Mouse (Mus musculus) forebrain, embryonic 13.5 days (tissue): ENCODE results near the gene Tm2d1. TPM values are rescaled to one million over a fixed set of nuclear protein-coding genes. Genes with fewer than 3 reads are reported as not detected.

ENCODE experiments used
- ATAC-seq: fragments of 200-750 bp; cut with Nextera tagmentation; 2 replicates; pipeline ENCODE4 v1.8.0; 2017
- H3K27ac ChIP-seq: fragments of 300-500 bp; sonication (generic); 2 replicates; pipeline ENCODE4 v1.5.1; 2015; ENCODE audit warnings: inconsistent platforms, mild to moderate bottlenecking, moderate library complexity
- H3K27me3 ChIP-seq: fragments of 300-500 bp; sonication (generic); 2 replicates; pipeline ENCODE4 v1.6.1; 2015; ENCODE audit warnings: mild to moderate bottlenecking, inconsistent platforms
- H3K36me3 ChIP-seq: fragments of 300-500 bp; sonication (generic); 2 replicates; pipeline ENCODE4 v1.6.1; 2015; ENCODE audit warnings: mild to moderate bottlenecking, inconsistent platforms; ENCODE audit not compliant: poor library complexity, severe bottlenecking
- H3K4me1 ChIP-seq: fragments of 300-500 bp; sonication (generic); 2 replicates; pipeline ENCODE4 v1.6.1; 2015; ENCODE audit warnings: inconsistent platforms
- H3K4me2 ChIP-seq: fragments of 300-500 bp; sonication (generic); 2 replicates; pipeline ENCODE4 v1.6.1; 2015; ENCODE audit warnings: inconsistent platforms, mild to moderate bottlenecking, moderate library complexity
- H3K4me3 ChIP-seq: fragments of 300-500 bp; sonication (generic); 2 replicates; pipeline ENCODE4 v1.5.1; 2015; ENCODE audit warnings: mild to moderate bottlenecking, inconsistent platforms
- H3K9ac ChIP-seq: fragments of 300-500 bp; sonication (generic); 2 replicates; pipeline ENCODE4 v1.6.1; 2015; ENCODE audit warnings: mild to moderate bottlenecking, inconsistent platforms
- H3K9me3 ChIP-seq: fragments of 300-500 bp; sonication (generic); replicated peaks from 2 replicates; pipeline ENCODE4 v1.6.1; 2016; ENCODE audit warnings: inconsistent platforms
- whole genome bisulfite sequencing: fragments of 180-500 bp; shearing (Covaris S2); methylation state at CpG from one replicate; pipeline ENCODE4 v1.1.7; 2015; 5-methylcytosine and 5-hydroxymethylcytosine counted together
- polyA plus RNA-seq: library from polyadenylated mRNA; unstranded; fragments of >200 nt; fragmentation: Nextera tagmentation; extraction: Ambion mirVana; gene quantifications from 2 replicates; pipeline ENCODE4 v1.2.1, GENCODE M21; 2015

The Tm2d1 gene
- polyA plus RNA-seq, 1 experiment from 2014 or later, result 117 TPM

- no peak overlapping the region for H3K4me2 ChIP-seq
- no peak overlapping the region for H3K27ac ChIP-seq
- H3K27me3 ChIP-seq, result no peaks in the 10 kb centered on the region
- no peak overlapping the region for H3K4me3 ChIP-seq
- no peak for ATAC-seq
- H3K36me3 ChIP-seq, result peaks cover 16% of the 10 kb centered on the region
- 65% methylated on average over 4 of the region's 4 CpGs for WGBS
- H3K9ac ChIP-seq, result no peak overlapping the region
- no peaks in the 10 kb centered on the region for H3K9me3 ChIP-seq
- H3K4me1 ChIP-seq, result no peaks in the 10 kb centered on the region
Measured at GRCm38 (mm10) chr4:98375401-98375800, 7.7 kb downstream of the Tm2d1 start.

DNA sequence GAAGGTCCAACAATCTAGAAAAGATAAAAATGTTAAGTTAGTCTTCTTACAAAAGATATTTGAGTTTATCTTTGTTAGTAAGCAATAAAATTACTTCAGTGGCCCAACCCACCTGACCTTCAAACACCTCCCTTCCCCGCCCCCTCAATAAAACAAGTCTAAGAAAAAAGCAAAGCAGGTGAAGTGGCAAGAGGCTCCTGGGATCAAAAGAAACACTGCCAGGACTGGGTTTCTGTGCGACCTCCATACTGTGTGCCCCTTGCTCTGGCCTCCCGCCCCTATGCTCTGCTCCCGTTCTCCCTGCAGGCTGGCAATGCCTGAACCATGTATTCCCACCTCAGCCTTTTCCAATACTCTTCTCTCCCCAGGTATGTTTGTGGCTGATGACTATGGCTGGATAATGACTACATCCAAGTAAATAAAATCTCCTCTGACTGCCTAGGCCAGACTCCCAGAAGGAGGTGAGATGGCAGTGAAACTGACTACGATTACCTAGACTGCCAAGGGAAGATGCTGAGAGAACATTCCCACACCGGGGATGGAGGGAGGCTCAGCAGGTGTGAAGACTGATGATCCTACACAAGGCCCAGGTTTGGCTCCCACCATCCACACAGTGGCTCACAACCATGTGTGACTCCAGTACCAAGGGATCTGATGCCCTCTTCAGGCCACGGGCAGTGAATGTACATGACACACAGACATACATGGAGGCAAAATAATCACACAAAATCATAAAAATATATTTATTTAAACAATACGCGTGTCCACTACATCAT, 24.9 kb downstream of the Tm2d1 start:
- Histone ChIP-seq H3K27ac (no peak overlapping the region), H3K27me3 (no peaks in the 10 kb centered on the region), H3K4me3 (no peak overlapping the region), H3K9me3 (no peaks in the 10 kb centered on the region), H3K9ac (no peak overlapping the region), H3K4me2 (no peak overlapping the region), H3K4me1 (no peaks in the 10 kb centered on the region), H3K36me3 (peaks cover 57% of the 10 kb centered on the region)
- 96% methylated on average over 9 of the region's 9 CpGs for WGBS
- ATAC-seq, result no peak

- WGBS, result 94% methylated on average over 5 of the region's 5 CpGs
Measured at GRCm38 (mm10) chr4:98348580-98348979, 34.5 kb downstream of the Tm2d1 start.

GRCm38 (mm10) chr4:98345783-98346182, 37.3 kb downstream of the Tm2d1 start:
- Histone ChIP-seq H3K4me2 (no peak overlapping the region), H3K27me3 (no peaks in the 10 kb centered on the region), H3K36me3 (no peaks in the 10 kb centered on the region), H3K4me3 (no peak overlapping the region), H3K9ac (no peak overlapping the region), H3K4me1 (no peaks in the 10 kb centered on the region), H3K9me3 (no peaks in the 10 kb centered on the region), H3K27ac (no peak overlapping the region)
- WGBS, result 93% methylated on average over 10 of the region's 10 CpGs
- no peak for ATAC-seq

More at GRCm38 (mm10) chr4:98348580-98348979, 34.5 kb downstream of the Tm2d1 start:
- no peak overlapping the region for H3K27ac ChIP-seq
- no peak for ATAC-seq
- H3K4me1 ChIP-seq, result no peaks in the 10 kb centered on the region
- no peak overlapping the region for H3K4me2 ChIP-seq
- H3K9me3 ChIP-seq, result no peaks in the 10 kb centered on the region
- H3K4me3 ChIP-seq, result no peak overlapping the region
- 0 out of 2 replicates have a peak, but pooled peaks cover 4% of the 10 kb centered on the region for H3K36me3 ChIP-seq
- no peaks in the 10 kb centered on the region for H3K27me3 ChIP-seq
- no peak overlapping the region for H3K9ac ChIP-seq

DNA sequence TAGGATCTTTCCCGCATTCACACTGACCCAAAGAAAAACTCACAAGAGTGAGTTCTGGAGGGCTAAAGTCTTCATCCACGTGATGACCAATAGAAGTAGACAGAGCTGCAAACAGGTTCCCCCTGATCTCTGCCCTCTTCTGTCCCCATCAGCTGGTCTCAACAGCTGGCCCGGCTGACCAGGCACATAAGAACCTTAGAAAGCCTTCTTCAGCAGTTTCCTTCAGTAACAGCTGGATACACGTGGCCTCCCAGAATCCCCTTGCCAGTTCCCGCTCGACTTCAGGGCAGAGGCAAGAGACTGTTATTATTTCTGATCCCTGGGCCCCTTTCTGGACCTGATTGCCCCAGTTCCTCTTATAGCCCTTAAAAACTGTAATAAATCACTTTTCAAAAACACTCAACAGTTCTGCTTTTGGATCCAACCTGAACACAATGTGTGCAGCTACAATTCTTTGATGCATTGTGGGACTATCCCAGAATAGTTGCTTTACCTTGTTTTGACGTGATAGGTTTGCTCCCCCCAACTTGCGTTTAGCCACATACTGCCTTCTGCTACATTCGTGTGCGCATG, 43.0 kb downstream of the Tm2d1 start:
- Histone ChIP-seq H3K36me3 (no peaks in the 10 kb centered on the region), H3K27ac (no peak overlapping the region), H3K27me3 (no peaks in the 10 kb centered on the region), H3K4me2 (no peak overlapping the region), H3K4me3 (no peak overlapping the region), H3K4me1 (peaks cover 24% of the 10 kb centered on the region), H3K9me3 (no peaks in the 10 kb centered on the region), H3K9ac (no peak overlapping the region)
- ATAC-seq, result no peak
- WGBS, result 85% methylated on average over 10 of the region's 10 CpGs

DNA sequence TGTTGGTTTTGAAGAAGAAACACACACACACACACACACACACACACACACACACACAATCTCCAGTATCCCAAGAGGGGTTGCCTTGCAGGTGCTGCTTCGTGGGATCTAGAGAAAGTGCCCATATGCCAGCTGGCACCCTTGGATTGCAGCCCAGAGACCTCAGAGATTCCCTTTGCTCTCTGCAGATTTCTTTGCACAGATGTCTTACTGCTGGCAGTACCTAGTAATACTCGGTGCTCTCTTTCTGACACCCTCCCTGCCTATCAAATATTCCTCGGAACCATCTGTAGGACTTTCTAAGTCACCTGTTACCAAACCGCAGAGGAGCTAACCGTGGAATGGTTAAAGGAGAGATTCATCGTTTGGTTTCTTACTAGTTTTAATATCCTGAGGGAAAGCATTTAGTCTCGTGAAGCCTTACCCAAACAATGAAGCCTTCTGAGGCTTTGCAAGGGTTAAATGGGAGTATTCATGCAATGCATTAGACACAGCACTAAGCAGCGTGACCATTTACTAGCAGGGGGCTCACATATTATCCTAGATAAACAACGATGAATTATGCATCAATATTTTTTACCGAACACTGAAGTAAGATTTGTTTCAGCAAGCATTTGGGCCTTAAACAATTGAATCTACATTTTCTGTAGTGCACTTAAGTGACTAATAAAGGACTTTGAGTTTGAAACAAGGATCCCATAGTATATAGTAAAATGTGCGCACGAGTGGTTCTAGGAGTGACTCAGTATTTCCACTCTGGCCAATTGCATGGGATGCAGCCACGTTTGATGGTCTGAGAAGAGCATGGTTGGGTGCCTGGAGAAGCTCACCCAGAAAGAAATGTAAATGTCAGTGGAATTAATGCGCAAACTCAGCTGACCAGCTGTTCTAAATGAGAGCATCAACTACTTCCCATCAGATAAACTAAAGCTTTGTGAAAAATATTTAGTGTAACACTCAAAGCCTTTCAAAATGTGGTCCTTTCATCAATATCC, 44.2 kb downstream of the Tm2d1 start:
- H3K9me3 ChIP-seq, result no peaks in the 10 kb centered on the region
- ATAC-seq, result peak; percentile 55; the same call in 1 of the 2 replicates
- no peak overlapping the region for H3K4me3 ChIP-seq
- peaks cover 24% of the 10 kb centered on the region for H3K4me1 ChIP-seq
- H3K36me3 ChIP-seq, result no peaks in the 10 kb centered on the region
- H3K27me3 ChIP-seq, result no peaks in the 10 kb centered on the region
- peak overlapping the region; percentile 0; the same call in 1 of the 2 replicates for H3K27ac ChIP-seq
- H3K9ac ChIP-seq, result no peak overlapping the region
- WGBS, result 64% methylated on average over 14 of the region's 14 CpGs
- H3K4me2 ChIP-seq, result no peak overlapping the region

- H3K4me3 ChIP-seq, result no peak overlapping the region
- no peak for ATAC-seq
- H3K9ac ChIP-seq, result no peak overlapping the region
- 82% methylated on average over 5 of the region's 5 CpGs for WGBS
- no peak overlapping the region for H3K27ac ChIP-seq
- H3K4me1 ChIP-seq, result peaks cover 24% of the 10 kb centered on the region
- H3K27me3 ChIP-seq, result no peaks in the 10 kb centered on the region
- H3K4me2 ChIP-seq, result no peak overlapping the region
- H3K36me3 ChIP-seq, result no peaks in the 10 kb centered on the region
- H3K9me3 ChIP-seq, result no peaks in the 10 kb centered on the region
Measured at GRCm38 (mm10) chr4:98337197-98337596, 45.9 kb downstream of the Tm2d1 start.

DNA sequence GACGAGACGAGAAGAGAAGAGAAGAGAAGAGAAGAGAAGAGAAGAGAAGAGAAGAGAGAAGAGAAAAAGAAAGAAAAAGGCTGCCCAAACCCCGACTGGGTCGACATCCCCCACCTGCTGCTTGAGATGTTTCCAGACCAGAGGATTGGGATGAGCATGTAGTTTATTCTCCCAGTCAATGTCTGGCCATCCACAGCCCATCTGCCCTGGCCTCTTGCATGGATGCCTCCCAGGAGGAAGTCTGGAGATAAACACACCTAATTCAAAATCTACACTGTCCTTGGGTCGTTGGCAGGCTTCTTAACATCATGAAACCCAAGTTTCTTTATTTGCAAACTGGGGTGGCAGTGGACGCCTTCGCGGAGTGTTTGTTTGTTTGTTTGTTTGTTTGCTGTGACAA, 47.4 kb downstream of the Tm2d1 start:
- Histone ChIP-seq H3K9me3 (no peaks in the 10 kb centered on the region), H3K27ac (no peak overlapping the region), H3K4me1 (peaks cover 24% of the 10 kb centered on the region), H3K4me3 (no peak overlapping the region), H3K36me3 (no peaks in the 10 kb centered on the region), H3K9ac (no peak overlapping the region), H3K27me3 (no peaks in the 10 kb centered on the region), H3K4me2 (no peak overlapping the region)
- no peak for ATAC-seq
- 86% methylated on average over 8 of the region's 8 CpGs for WGBS

DNA sequence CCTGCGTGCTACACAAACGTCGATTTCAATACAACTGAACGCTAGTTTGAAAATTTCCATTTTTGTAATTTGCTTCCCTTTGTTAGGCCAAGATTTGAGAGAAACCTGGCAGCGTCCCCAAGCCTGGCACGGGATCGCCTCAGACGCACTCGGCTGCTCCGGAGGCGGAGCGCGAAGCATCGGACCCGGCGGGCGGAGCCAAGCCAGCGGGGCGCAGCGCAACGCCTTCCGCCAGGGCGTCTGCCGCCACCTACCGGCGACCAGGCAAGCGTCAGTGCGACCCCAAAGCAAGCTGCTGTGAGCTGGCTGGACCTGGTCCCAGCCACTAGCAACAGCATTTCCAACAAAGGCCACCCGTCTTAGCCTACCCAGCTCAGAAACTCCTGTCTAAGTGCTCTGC, 60.9 kb downstream of the Tm2d1 start:
- ATAC-seq, result peak; percentile 95
- Histone ChIP-seq H3K27me3 (no peaks in the 10 kb centered on the region), H3K4me3 (peak overlapping the region; percentile 40), H3K36me3 (no peaks in the 10 kb centered on the region), H3K9ac (peak overlapping the region; percentile 65), H3K9me3 (peaks cover 3% of the 10 kb centered on the region; the same call in 1 of the 2 replicates), H3K27ac (peak overlapping the region; percentile 93), H3K4me2 (peak overlapping the region; percentile 62), H3K4me1 (peaks cover 23% of the 10 kb centered on the region)
- under 1% methylated on average over 29 of the region's 29 CpGs for WGBS

DNA sequence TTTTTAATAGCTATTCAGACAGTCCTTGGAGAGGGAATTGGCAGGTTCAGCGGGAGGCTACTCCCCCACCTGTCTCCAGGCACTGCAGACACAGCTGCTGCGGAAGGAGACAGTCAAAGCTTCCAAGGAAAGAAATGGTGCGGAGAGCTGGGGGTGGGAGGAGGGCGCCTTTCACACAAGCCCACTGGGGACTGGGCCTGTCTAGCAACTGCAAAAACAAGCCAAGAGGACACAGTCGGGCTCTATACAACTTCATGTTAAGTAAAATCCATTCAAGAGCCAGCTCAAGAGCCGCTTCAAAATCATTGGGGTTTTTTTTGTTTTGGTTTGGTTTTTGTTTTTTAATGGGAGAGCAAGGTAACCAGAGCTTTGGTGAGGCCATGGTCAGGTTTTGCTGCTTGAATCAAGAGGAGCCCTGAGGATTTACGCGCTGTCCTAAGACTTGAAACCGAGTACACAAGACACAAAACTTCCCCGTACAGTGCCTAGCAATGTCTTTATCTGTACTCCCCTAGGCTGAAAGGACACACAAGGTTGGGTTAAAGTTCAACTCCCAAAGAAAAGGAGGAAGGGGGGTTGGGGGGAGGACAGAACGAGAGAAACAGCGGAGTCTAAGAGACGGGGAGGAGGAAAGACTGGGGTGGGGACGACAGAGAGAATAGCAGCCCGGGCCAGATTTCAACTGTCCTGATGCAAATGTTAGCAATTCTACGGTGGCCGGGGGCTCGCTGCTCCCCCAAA, 61.6 kb downstream of the Tm2d1 start:
- Histone ChIP-seq H3K4me3 (peak overlapping the region; percentile 40), H3K9me3 (peaks cover 3% of the 10 kb centered on the region; the same call in 1 of the 2 replicates), H3K4me2 (peak overlapping the region; percentile 62), H3K27me3 (no peaks in the 10 kb centered on the region), H3K4me1 (peaks cover 23% of the 10 kb centered on the region), H3K36me3 (no peaks in the 10 kb centered on the region), H3K27ac (peak overlapping the region; percentile 93), H3K9ac (peak overlapping the region; percentile 65)
- peak; percentile 80 for ATAC-seq
- under 1% methylated on average over 18 of the region's 18 CpGs for WGBS

DNA sequence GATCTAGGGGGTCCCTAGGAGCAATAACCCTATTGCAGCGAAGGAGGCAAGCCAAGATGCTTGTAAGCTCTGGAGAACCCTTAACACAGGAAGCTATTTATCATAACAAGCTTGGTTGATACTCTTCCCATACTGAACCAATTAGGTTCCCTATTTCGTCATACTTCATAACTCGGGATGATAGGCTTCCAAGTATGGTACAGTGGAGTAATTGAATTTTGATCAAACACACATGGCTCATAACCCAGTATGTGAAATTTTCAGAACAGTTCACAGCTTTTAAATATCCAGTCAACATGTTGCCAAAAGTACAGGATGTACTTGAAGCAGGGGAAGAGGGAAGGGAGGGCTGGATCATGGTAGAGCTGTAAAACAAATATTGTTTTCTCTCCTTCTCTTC, 64.3 kb downstream of the Tm2d1 start:
- Histone ChIP-seq H3K36me3 (no peaks in the 10 kb centered on the region), H3K4me3 (no peak overlapping the region), H3K4me2 (no peak overlapping the region), H3K27ac (no peak overlapping the region), H3K27me3 (no peaks in the 10 kb centered on the region), H3K4me1 (peaks cover 23% of the 10 kb centered on the region), H3K9me3 (no peaks in the 10 kb centered on the region), H3K9ac (no peak overlapping the region)
- ATAC-seq, result no peak
- 93% methylated on average over 3 of the region's 3 CpGs for WGBS
